Mouse (Mus musculus) heart, adult 11 months (tissue): ENCODE results near the gene Masp2.

Source experiments
- DNase-seq: peaks from one replicate; pipeline ENCODE4 v3.0.0; 2022

Masp2 gene

DNA sequence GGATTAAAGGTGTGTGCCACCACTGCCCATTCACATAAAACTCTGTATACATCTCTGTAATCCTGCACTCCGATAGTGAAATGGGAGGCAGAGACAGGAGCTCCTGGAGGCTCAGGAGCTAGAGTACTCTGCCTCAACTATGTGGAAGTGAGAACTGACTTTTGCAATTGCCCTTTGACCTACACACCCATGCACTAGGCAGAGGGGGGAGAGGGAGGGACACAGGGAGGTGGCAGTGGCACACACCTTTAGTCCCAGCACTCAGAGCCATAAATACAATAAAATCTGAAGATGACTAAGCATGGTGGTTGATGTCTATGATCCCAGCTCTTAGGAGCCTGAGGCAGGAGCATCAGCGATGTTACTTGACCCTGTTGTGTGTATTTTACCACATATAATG, 37.1 kb downstream of the Masp2 start:
- DNase-seq, result no peak

DNA sequence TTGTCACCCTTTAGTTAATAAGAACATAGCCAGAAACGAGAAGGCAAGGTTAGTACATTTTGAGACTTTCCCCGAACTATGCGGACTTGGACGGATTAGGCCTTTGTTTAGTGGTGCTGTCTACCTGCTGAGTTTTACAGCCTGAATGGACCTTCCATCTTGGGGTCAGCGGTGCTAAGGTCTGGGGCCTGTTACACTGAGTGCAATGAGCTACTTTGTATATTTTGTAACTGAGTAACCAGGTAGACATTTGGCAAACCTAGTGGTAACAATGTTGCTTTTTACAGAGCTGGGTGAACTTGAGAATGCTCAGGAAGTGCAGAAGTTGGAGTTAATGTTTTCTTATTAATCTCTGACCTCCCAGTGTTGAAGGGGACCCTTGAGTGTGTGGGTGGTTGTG, 38.8 kb downstream of the Masp2 start:
- no peak for DNase-seq

GRCm38 (mm10) chr4:148643291-148644156, 41.2 kb downstream of the Masp2 start, which contains the start of gene Gm572:
Gm572 (plus strand) TSS chr4:148643317.
- no peak for DNase-seq

- peak; percentile 91 for DNase-seq
Measured at GRCm38 (mm10) chr4:148644157-148644511, 41.8 kb downstream of the Masp2 start.

DNA sequence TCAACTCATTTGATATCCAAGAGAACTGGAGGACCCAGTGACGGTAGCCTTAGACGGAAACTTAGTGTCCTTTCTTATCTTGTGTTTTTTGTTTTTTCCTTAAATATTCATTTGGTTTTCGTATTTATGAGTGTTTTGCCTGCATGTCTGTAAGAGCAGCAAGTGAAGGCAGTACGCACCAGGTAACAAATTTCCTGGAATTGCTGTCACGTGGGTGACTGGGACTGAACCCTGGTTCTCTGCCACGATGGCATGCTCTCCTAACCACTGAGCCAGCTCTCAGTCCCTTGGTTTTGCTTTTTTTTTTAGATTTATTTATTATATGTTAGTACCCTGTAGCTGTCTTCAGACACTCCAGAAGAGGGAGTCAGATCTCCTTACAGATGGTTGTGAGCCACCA, 42.6 kb downstream of the Masp2 start:
- DNase-seq, result no peak

- DNase-seq, result peak; percentile 94
Measured at GRCm38 (mm10) chr4:148646616-148647015, 44.3 kb downstream of the Masp2 start.

DNA sequence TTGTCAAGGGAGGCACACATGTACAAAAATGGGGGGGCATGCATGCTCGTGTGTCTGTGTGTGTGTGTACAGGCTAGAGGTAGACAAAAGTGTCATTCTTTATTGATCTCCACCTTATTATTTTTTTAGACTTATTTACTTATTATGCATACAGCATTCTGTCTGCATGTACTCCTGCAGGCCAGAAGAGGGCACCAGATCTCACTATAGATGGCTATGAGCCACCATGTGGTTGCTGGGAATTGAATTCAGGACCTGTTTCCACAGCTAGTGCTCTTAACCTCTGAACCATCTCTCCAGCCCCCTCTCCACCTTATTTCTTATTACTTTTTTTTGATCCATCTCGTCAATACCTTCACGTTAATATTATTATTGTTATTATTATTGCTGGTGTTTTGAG, 47.0 kb downstream of the Masp2 start:
- no peak for DNase-seq

- peak; percentile 93 for DNase-seq
Measured at GRCm38 (mm10) chr4:148651045-148651444, 48.7 kb downstream of the Masp2 start.

DNA sequence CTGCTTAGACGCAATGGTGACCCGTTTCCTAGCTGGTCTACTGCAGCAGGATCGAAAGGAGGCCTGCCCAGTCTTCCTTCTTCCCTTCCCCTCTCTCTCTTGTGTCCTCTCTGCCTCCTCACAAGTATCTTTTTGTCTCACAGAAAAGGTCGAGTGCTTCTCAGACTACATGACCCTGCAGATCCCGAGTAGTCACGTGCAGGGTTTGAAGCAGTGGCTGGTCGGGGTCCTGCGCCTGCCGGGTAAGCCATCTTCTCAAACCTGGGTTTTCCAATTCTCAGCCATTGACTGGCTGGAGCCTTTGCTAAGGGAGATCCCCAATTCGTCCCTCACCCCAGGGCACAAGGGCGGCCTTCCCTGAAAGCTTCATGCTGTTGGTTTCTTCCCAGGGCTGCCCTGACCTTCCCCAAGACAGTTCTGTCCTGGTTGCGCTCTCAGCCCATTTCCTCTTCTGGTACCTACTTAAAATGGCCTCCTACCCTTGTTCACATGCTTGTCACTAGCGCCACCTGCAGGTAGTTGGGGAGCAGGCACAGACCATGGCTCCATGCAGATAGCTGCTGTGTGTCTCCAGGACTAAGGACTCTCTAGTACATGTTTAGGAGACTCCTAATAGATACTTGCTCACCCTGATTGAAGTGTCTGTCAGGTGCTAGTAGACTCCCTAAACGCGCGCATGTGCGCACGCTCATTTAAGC, 52.5 kb downstream of the Masp2 start:
- peak; percentile 90 for DNase-seq

DNA sequence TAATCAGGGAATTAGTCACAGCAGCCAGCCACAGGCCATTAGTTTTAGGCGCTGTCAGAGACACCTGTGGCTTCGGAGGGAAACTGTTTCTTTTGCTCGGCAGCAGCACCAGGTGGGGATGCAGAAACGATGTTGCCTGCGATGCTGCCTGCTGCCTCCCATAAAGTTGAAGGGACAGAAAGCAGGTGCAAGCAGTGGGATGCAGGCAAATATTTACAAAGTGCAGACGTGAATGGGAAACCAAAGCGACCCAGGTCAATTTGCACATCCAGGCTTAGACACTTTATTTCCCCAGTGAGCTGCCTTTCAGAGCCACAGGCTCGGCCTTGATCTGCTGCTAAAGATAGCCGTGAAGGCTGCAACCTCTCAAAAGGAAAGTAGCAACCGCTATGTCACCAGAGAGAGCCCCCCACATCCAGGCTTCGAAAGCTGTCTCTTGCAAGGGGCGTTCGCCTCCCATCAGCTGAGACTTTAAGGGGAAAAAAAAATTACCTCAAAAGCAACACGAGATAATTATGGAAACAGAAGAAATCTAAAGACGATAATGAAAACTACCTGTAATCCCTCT, 54.4 kb downstream of the Masp2 start:
- DNase-seq, result no peak

- DNase-seq, result no peak
Measured at GRCm38 (mm10) chr4:148657776-148658175, 55.4 kb downstream of the Masp2 start.

DNA sequence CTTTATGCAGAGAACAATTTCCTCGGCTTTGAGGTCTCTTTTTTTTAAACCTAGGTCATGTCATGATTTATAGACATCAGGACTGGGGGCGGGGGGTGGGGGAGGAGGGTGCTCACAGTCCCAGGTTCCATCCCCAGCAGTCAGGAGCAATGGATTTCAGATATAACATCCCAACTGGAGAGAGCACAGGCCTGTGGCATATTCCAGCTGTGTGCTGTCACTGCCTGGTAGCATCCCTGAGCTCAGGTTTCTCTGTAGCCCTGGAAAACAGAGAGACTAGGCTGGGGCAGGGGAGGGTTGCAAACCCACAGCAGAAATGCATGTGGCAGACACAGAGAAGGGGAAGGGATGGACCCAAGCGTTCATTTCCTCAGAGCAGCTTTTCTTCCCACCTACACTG, 57.8 kb downstream of the Masp2 start:
- no peak for DNase-seq

DNA sequence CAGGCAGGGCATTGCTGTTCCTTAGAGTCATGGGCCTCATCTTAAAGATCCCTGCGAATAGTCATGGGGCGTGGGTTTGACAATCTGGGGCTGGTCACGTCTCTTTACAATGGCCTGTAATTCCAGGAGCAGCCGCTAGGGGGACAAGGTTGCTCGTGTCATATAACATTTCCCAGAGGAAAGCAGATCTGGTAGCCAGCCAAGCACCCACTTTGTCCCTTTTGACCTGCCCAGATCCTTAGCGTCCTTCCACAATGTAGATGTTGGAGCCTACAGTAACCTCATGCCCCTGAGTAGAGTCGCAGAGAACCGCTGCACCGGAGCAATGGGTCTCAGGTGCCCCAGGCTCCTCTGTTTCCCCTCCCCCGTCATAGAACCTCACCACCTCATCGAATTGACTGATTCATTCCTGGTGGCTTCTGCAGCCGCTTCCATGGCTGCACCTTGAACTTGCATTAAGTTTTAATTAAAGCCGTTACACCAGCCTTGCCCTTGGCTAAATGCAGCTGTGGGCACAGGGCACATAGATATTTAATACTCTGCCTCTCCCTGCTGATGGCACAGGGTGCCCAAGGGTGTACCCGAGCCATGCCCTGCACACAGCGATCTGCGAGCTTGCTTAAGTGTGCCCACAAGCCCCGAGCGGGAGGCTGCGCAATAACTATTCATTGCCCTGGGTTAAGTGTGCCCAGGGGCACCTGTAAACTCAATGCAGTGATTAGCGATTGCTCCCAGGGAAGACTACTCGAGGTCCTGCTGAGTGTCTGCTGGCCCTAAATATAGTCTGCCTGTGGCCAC, 60.0 kb downstream of the Masp2 start:
- DNase-seq, result peak; percentile 95

GRCm38 (mm10) chr4:148663326-148663725, 61.0 kb downstream of the Masp2 start:
- DNase-seq, result no peak

DNA sequence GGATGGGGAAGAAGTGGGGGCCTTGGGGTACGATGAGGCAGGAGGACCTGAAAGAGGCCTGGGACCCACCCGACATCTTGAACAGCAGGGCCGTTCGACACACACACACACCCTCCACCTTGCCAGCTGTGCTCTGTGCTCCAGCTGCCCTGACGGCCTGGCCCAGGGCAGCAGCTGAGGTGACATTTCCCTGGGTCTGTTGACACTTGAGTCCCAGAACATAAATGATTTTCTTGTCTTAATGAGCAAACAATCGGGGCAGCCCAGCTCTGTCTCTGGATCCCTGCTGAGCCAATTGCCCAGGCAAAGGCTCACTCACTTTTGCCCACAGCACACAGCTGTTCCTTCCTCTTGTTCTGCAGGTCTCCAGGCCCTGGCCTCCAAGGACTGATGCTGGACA, 61.7 kb downstream of the Masp2 start:
- DNase-seq, result no peak
